Mouse (Mus musculus) hindbrain, embryonic 11.5 days (tissue): ENCODE results near the gene Unc5c. TPM values are rescaled to one million over a fixed set of nuclear protein-coding genes. Genes with fewer than 3 reads are reported as not detected.

ENCODE experiments used
- ATAC-seq: fragments of 200-750 bp; cut with Nextera tagmentation; 2 replicates; pipeline ENCODE4 v1.8.0; 2017; ENCODE audit warnings: mild to moderate bottlenecking, moderate TSS enrichment, moderate library complexity; ENCODE audit not compliant: low FRiP score
- DNase-seq: peaks from one replicate; pipeline ENCODE4 v3.0.0-alpha.2; 2015; ENCODE audit warnings: low spot score
- H3K27ac ChIP-seq: fragments of 300-500 bp; sonication (generic); 2 replicates; pipeline ENCODE4 v1.5.1; 2014; ENCODE audit warnings: mild to moderate bottlenecking, low read depth, low read length
- H3K27me3 ChIP-seq: fragments of 300-500 bp; sonication (generic); 2 replicates; pipeline ENCODE4 v1.6.1; 2014; ENCODE audit warnings: mild to moderate bottlenecking, low read length, moderate library complexity, mixed read lengths; ENCODE audit not compliant: control insufficient read depth, insufficient read depth
- H3K36me3 ChIP-seq: fragments of 300-500 bp; sonication (generic); 2 replicates; pipeline ENCODE4 v1.6.1; 2014; ENCODE audit warnings: mild to moderate bottlenecking, low read length, moderate library complexity, mixed read lengths; ENCODE audit not compliant: control insufficient read depth, insufficient read depth
- H3K4me1 ChIP-seq: fragments of 300-500 bp; sonication (generic); replicated peaks from 2 replicates; pipeline ENCODE4 v1.6.1; 2014; ENCODE audit warnings: low read length, mixed read lengths; ENCODE audit not compliant: control insufficient read depth, insufficient read depth
- H3K4me2 ChIP-seq: fragments of 300-500 bp; sonication (generic); replicated peaks from 2 replicates; pipeline ENCODE4 v1.6.1; 2014; ENCODE audit warnings: mild to moderate bottlenecking, low read depth, low read length
- H3K4me3 ChIP-seq: fragments of 300-500 bp; sonication (generic); 2 replicates; pipeline ENCODE4 v1.5.1; 2014; ENCODE audit warnings: low read depth, low read length
- H3K9ac ChIP-seq: fragments of 300-500 bp; sonication (generic); 2 replicates; pipeline ENCODE4 v1.6.1; 2014; ENCODE audit warnings: low read depth, low read length
- H3K9me3 ChIP-seq: fragments of 300-500 bp; sonication (generic); 2 replicates; pipeline ENCODE4 v1.6.1; 2016; ENCODE audit warnings: low read length; ENCODE audit not compliant: control insufficient read depth
- WGBS: fragments of 180-500 bp; shearing (Covaris S2); extraction: QIAGEN DNeasy Blood & Tissue Kit; methylation state at CpG from one replicate; pipeline ENCODE4 v1.1.7; 2014; 5-methylcytosine and 5-hydroxymethylcytosine counted together
- polyA plus RNA-seq: library from polyadenylated mRNA; unstranded; fragments of >200 nt; fragmentation: Nextera tagmentation; extraction: Ambion mirVana; gene quantifications from 2 replicates; pipeline ENCODE4 v1.2.1, GENCODE M21; 2014

Gene Unc5c
- polyA plus RNA-seq, 1 experiment from 2014 or later, result 19.5 TPM

- 95% methylated on average over 1 of the region's 1 CpGs for WGBS
- H3K27me3 ChIP-seq, result no peaks in the 10 kb centered on the region
These were observed 225.7 kb downstream of the Unc5c start for GRCm38 (mm10) chr3:141690676-141691075.

DNA sequence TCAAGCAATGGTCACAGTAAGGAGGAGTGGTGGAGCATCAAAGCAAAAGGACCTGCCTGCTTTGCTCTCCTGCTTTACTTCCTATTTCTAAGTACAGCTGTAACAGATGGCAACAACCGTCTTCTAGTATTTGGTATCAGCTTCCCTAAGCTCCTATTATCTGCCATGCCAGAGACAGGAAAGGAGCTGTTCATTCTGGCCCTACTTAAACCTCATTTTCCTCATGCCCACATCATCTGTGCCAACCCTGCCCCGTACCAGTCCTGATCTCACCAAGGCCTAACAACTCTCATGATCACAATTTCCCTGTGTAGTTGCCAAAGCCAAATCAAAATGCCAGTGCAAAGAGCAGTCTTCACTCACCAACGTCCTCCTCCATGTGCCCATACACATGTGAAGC is 226.4 kb downstream of the Unc5c start:
- Histone ChIP-seq H3K9ac (no peak overlapping the region), H3K4me1 (no peaks in the 10 kb centered on the region), H3K27me3 (no peaks in the 10 kb centered on the region), H3K4me2 (no peak overlapping the region), H3K9me3 (no peaks in the 10 kb centered on the region), H3K36me3 (no peaks in the 10 kb centered on the region), H3K4me3 (no peak overlapping the region), H3K27ac (no peak overlapping the region)
- no peak for DNase-seq
- no peak for ATAC-seq
- 75% methylated on average over 3 of the region's 3 CpGs for WGBS

More at GRCm38 (mm10) chr3:141690676-141691075, 225.7 kb downstream of the Unc5c start:
- no peaks in the 10 kb centered on the region for H3K9me3 ChIP-seq
- no peak for DNase-seq
- ATAC-seq, result no peak
- no peak overlapping the region for H3K9ac ChIP-seq
- H3K4me3 ChIP-seq, result no peak overlapping the region
- H3K4me2 ChIP-seq, result no peak overlapping the region
- H3K27ac ChIP-seq, result no peak overlapping the region
- no peaks in the 10 kb centered on the region for H3K4me1 ChIP-seq
- no peaks in the 10 kb centered on the region for H3K36me3 ChIP-seq

DNA sequence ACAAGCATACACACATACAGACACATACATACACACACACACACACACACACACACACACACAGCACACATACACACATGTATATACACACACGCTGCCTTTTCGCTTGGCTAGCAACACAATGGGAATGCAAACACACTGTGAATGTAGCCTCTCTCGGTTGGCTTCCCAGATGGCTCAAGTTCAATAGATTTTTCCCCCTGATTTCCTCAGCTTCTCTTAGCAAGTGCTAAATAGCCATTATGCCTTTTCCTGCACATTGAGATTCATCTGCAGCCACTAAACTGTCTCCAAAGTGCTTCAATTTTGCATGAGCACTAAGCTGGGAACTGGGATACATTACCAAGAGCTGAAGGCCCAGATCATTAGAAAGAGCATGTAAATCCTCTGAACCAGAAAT is 226.8 kb downstream of the Unc5c start:
- H3K9ac ChIP-seq, result no peak overlapping the region
- no peaks in the 10 kb centered on the region for H3K4me1 ChIP-seq
- DNase-seq, result no peak
- H3K4me2 ChIP-seq, result no peak overlapping the region
- H3K36me3 ChIP-seq, result no peaks in the 10 kb centered on the region
- 63% methylated on average over 3 of the region's 3 CpGs for WGBS
- H3K27ac ChIP-seq, result no peak overlapping the region
- no peaks in the 10 kb centered on the region for H3K27me3 ChIP-seq
- no peaks in the 10 kb centered on the region for H3K9me3 ChIP-seq
- H3K4me3 ChIP-seq, result no peak overlapping the region
- ATAC-seq, result no peak

GRCm38 (mm10) chr3:141699177-141699576 is 234.2 kb downstream of the Unc5c start:
- no peak for DNase-seq
- Histone ChIP-seq H3K27me3 (no peaks in the 10 kb centered on the region), H3K9ac (no peak overlapping the region), H3K9me3 (no peaks in the 10 kb centered on the region), H3K4me1 (no peaks in the 10 kb centered on the region), H3K4me3 (no peak overlapping the region), H3K36me3 (no peaks in the 10 kb centered on the region), H3K4me2 (no peak overlapping the region), H3K27ac (no peak overlapping the region)
- no peak for ATAC-seq

DNA sequence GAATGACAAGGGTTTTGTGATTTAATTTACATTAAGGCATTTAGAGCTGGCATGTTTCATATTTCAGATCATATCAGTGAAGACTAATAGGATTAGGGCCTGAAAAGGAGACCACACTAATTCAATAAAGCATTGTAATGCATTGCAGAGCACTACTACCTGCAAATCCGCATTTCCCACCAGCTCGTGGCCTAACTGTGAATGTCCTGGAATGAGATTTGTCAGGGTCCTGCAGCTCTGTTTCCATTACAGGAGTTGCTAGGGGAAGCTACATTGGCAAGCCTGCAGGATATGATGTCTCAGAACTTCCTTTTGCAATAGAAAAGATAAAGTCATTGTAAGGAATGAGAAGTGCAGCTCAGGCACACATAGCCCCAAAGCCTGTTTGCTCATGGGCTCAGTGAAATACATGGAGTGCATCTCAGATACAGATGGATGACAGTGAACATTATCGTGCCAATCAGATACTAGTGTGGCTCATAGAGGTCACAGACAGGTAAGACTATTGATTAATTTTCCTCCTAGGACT is 236.4 kb downstream of the Unc5c start:
- Histone ChIP-seq H3K4me1 (no peaks in the 10 kb centered on the region), H3K9me3 (no peaks in the 10 kb centered on the region), H3K4me2 (no peak overlapping the region), H3K4me3 (no peak overlapping the region), H3K9ac (no peak overlapping the region), H3K36me3 (no peaks in the 10 kb centered on the region), H3K27me3 (no peaks in the 10 kb centered on the region), H3K27ac (no peak overlapping the region)
- WGBS, result 84% methylated on average over 3 of the region's 3 CpGs
- ATAC-seq (no peak), DNase-seq (no peak)

DNA sequence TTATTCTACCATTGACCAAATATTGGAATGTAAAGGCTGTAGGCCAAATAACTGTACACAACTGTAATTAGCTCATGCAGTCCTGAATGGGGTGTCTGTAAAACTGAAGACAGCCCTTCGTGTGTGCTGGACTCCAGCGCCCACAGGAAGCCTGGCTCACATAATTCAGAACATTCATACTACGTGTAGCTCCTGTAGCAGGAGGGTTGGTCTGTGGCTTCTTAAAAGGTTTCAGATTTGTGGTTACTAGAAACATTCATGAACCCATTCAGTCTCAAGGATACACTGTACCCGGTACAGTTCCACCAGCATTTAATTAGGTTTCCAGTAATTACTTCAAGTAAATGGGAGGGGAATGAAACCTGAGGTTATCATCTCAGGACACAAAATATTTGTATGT is 246.6 kb downstream of the Unc5c start:
- Histone ChIP-seq H3K27me3 (no peaks in the 10 kb centered on the region), H3K9ac (no peak overlapping the region), H3K4me1 (no peaks in the 10 kb centered on the region), H3K9me3 (no peaks in the 10 kb centered on the region), H3K36me3 (no peaks in the 10 kb centered on the region), H3K4me3 (no peak overlapping the region), H3K27ac (no peak overlapping the region), H3K4me2 (no peak overlapping the region)
- no peak for ATAC-seq
- 80% methylated on average over 4 of the region's 4 CpGs for WGBS
- DNase-seq, result no peak

GRCm38 (mm10) chr3:141716371-141716770 is 251.4 kb downstream of the Unc5c start:
- WGBS, result 40% methylated on average over 4 of the region's 4 CpGs
- Histone ChIP-seq H3K4me3 (no peak overlapping the region), H3K27ac (no peak overlapping the region), H3K36me3 (no peaks in the 10 kb centered on the region), H3K27me3 (no peaks in the 10 kb centered on the region), H3K9ac (no peak overlapping the region), H3K9me3 (no peaks in the 10 kb centered on the region), H3K4me2 (no peak overlapping the region), H3K4me1 (no peaks in the 10 kb centered on the region)
- ATAC-seq, result no peak
- DNase-seq, result peak; percentile 6

DNA sequence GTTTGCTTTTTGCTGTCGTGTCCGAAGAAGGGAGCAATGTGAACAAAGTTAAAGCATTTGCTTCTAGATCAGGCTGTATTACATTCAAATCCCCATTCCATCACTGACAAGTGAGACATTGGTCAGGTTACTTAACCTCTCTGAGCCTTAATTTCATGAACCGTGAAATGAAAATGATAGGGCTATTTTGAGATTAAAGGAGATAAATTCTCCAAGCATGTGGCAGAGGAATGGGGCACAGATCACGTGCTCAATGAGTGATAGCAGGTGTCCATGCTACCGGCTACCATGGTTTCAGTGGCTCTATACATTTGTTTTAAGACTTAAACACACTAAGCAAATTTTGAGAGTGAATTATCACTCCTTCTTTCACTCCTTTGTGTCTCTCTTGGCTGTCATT is 254.0 kb downstream of the Unc5c start:
- Histone ChIP-seq H3K9ac (no peak overlapping the region), H3K27ac (no peak overlapping the region), H3K36me3 (no peaks in the 10 kb centered on the region), H3K9me3 (no peaks in the 10 kb centered on the region), H3K27me3 (no peaks in the 10 kb centered on the region), H3K4me3 (no peak overlapping the region), H3K4me1 (no peaks in the 10 kb centered on the region), H3K4me2 (no peak overlapping the region)
- DNase-seq (no peak), ATAC-seq (no peak)
- 79% methylated on average over 5 of the region's 5 CpGs for WGBS

GRCm38 (mm10) chr3:141724499-141724898 is 259.5 kb downstream of the Unc5c start:
- H3K4me1 ChIP-seq, result no peaks in the 10 kb centered on the region
- H3K9me3 ChIP-seq, result no peaks in the 10 kb centered on the region
- ATAC-seq (no peak), DNase-seq (no peak)
- H3K27me3 ChIP-seq, result no peaks in the 10 kb centered on the region
- H3K4me3 ChIP-seq, result no peak overlapping the region
- H3K4me2 ChIP-seq, result no peak overlapping the region
- 85% methylated on average over 2 of the region's 2 CpGs for WGBS
- H3K9ac ChIP-seq, result no peak overlapping the region
- H3K36me3 ChIP-seq, result no peaks in the 10 kb centered on the region
- no peak overlapping the region for H3K27ac ChIP-seq
